Mouse (Mus musculus): Measurements from ENCODE around the gene Sparc. TPM values are rescaled to one million over a fixed set of nuclear protein-coding genes. Genes with fewer than 3 reads are reported as not detected.
A peak's percentile ranks its signal among the peaks of the same experiment; 100 is the strongest.

Sparc gene
- polyA plus RNA-seq, 2 experiments, result 1,741 to 2,257 TPM

- under 1% methylated on average over 33 of the region's 36 CpGs for WGBS
- DNase-seq (ENCODE audit: low spot score) (peak; percentile 95), ATAC-seq (ENCODE audit: low FRiP score, low read depth) (peak; percentile 97)
- H3K9ac ChIP-seq (ENCODE audit: low read depth, low read length, severe bottlenecking), result peak within 1 kb of the TSS; percentile 65
- peak within 1 kb of the TSS; percentile 34 for H3K27ac ChIP-seq (replicated peaks; ENCODE audit: low read depth, low read length)
- H3K27me3 ChIP-seq (ENCODE audit: control insufficient read depth, insufficient read depth, low read length), result no peaks in the 10 kb centered on the region
- peaks cover 15% of the 10 kb centered on the region for H3K4me1 ChIP-seq (ENCODE audit: control insufficient read depth, insufficient read depth, low read length)
- H3K4me3 ChIP-seq (replicated peaks; ENCODE audit: low read length), result peak within 1 kb of the TSS; percentile 82
- H3K4me2 ChIP-seq (replicated peaks; ENCODE audit: low read depth, low read length, severe bottlenecking), result peak within 1 kb of the TSS; percentile 94
- TF ChIP-seq POLR2A (IDR thresholded peaks at IDR 0.05; ENCODE audit: borderline replicate concordance, extremely low read depth, insufficient read depth, insufficient read length), result 0 out of 2 replicates have a peak, but pooled peaks have one; percentile 40
- H3K36me3 ChIP-seq (ENCODE audit: control insufficient read depth, insufficient read depth, low read length), result no peaks in the 10 kb centered on the region
- H3K9me3 ChIP-seq (ENCODE audit: control insufficient read depth, low read length), result no peaks in the 10 kb centered on the region
These were observed 38.1 kb upstream of the Sparc start, which contains the start of gene Atox1 for GRCm38 (mm10) chr11:55461019-55461645. TSS of gene Atox1 (minus strand) at chr11:55461239.

- no peak for TF ChIP-seq POLR2A (IDR thresholded peaks at IDR 0.05; ENCODE audit: borderline replicate concordance, extremely low read depth, insufficient read depth, insufficient read length)
- H3K4me3 ChIP-seq (replicated peaks; ENCODE audit: low read length), result peak overlapping the region; percentile 82
- H3K27me3 ChIP-seq (ENCODE audit: control insufficient read depth, insufficient read depth, low read length), result no peaks in the 10 kb centered on the region
- H3K4me1 ChIP-seq (ENCODE audit: control insufficient read depth, insufficient read depth, low read length), result peaks cover 15% of the 10 kb centered on the region
- DNase-seq (ENCODE audit: low spot score) (no peak), ATAC-seq (ENCODE audit: low FRiP score, low read depth) (peak; percentile 24; the same call in 1 of the 2 replicates)
- H3K9me3 ChIP-seq (ENCODE audit: control insufficient read depth, low read length), result no peaks in the 10 kb centered on the region
- 0 out of 2 replicates have a peak overlapping the region, but pooled peaks have one; percentile 33 for H3K27ac ChIP-seq (replicated peaks; ENCODE audit: low read depth, low read length)
- H3K36me3 ChIP-seq (ENCODE audit: control insufficient read depth, insufficient read depth, low read length), result no peaks in the 10 kb centered on the region
- peak overlapping the region; percentile 94 for H3K4me2 ChIP-seq (replicated peaks; ENCODE audit: low read depth, low read length, severe bottlenecking)
- under 1% methylated on average over 17 of the region's 17 CpGs for WGBS
- peak overlapping the region; percentile 65 for H3K9ac ChIP-seq (ENCODE audit: low read depth, low read length, severe bottlenecking)
These were observed 37.6 kb upstream of the Sparc start for GRCm38 (mm10) chr11:55460559-55461018.

- no peaks in the 10 kb centered on the region for H3K27me3 ChIP-seq (ENCODE audit: control insufficient read depth, insufficient read depth, low read length)
- 0 out of 2 replicates have a peak, but pooled peaks cover under 1% of the 10 kb centered on the region for H3K36me3 ChIP-seq (ENCODE audit: control insufficient read depth, insufficient read depth, low read length)
- H3K4me1 ChIP-seq (ENCODE audit: control insufficient read depth, insufficient read depth, low read length), result peaks cover 15% of the 10 kb centered on the region
- H3K9me3 ChIP-seq (ENCODE audit: control insufficient read depth, low read length), result no peaks in the 10 kb centered on the region
- peak overlapping the region; percentile 94 for H3K4me2 ChIP-seq (replicated peaks; ENCODE audit: low read depth, low read length, severe bottlenecking)
- TF ChIP-seq POLR2A (IDR thresholded peaks at IDR 0.05; ENCODE audit: borderline replicate concordance, extremely low read depth, insufficient read depth, insufficient read length), result no peak
- ATAC-seq (ENCODE audit: low FRiP score, low read depth), result no peak
- 24% methylated on average over 3 of the region's 3 CpGs for WGBS
- peak; percentile 42 for DNase-seq (ENCODE audit: low spot score)
- H3K27ac ChIP-seq (replicated peaks; ENCODE audit: low read depth, low read length), result no peak overlapping the region
- peak overlapping the region; percentile 82 for H3K4me3 ChIP-seq (replicated peaks; ENCODE audit: low read length)
- H3K9ac ChIP-seq (ENCODE audit: low read depth, low read length, severe bottlenecking), result peak overlapping the region; percentile 65
These were observed 37.0 kb upstream of the Sparc start for GRCm38 (mm10) chr11:55459850-55460558.

- DNase-seq (ENCODE audit: low spot score), result no peak
- Histone ChIP-seq H3K4me1 (ENCODE audit: control insufficient read depth, insufficient read depth, low read length) (peaks cover 15% of the 10 kb centered on the region), H3K27ac (replicated peaks; ENCODE audit: low read depth, low read length) (no peak overlapping the region), H3K9ac (ENCODE audit: low read depth, low read length, severe bottlenecking) (no peak overlapping the region), H3K27me3 (ENCODE audit: control insufficient read depth, insufficient read depth, low read length) (no peaks in the 10 kb centered on the region), H3K4me2 (replicated peaks; ENCODE audit: low read depth, low read length, severe bottlenecking) (no peak overlapping the region), H3K4me3 (replicated peaks; ENCODE audit: low read length) (no peak overlapping the region), H3K36me3 (ENCODE audit: control insufficient read depth, insufficient read depth, low read length) (0 out of 2 replicates have a peak, but pooled peaks cover 14% of the 10 kb centered on the region), H3K9me3 (ENCODE audit: control insufficient read depth, low read length) (no peaks in the 10 kb centered on the region)
- no peak for TF ChIP-seq POLR2A (IDR thresholded peaks at IDR 0.05; ENCODE audit: borderline replicate concordance, extremely low read depth, insufficient read depth, insufficient read length)
- no peak for ATAC-seq (ENCODE audit: low FRiP score, low read depth)
- 50% methylated on average over 4 of the region's 4 CpGs for WGBS
These were observed 35.5 kb upstream of the Sparc start for GRCm38 (mm10) chr11:55458501-55458900.

GRCm38 (mm10) chr11:55455166-55455565 lies 32.2 kb upstream of the Sparc start:
- ATAC-seq (ENCODE audit: low FRiP score, low read depth), result no peak

More at GRCm38 (mm10) chr11:55455166-55455565, 32.2 kb upstream of the Sparc start:
- TF ChIP-seq POLR2A (IDR thresholded peaks at IDR 0.05; ENCODE audit: borderline replicate concordance, extremely low read depth, insufficient read depth, insufficient read length), result no peak
- H3K27me3 ChIP-seq (ENCODE audit: control insufficient read depth, insufficient read depth, low read length), result no peaks in the 10 kb centered on the region
- no peak overlapping the region for H3K9ac ChIP-seq (ENCODE audit: low read depth, low read length, severe bottlenecking)
- 70% methylated on average over 2 of the region's 2 CpGs for WGBS
- H3K4me3 ChIP-seq (replicated peaks; ENCODE audit: low read length), result no peak overlapping the region
- peaks cover 7% of the 10 kb centered on the region for H3K4me1 ChIP-seq (ENCODE audit: control insufficient read depth, insufficient read depth, low read length)
- H3K27ac ChIP-seq (replicated peaks; ENCODE audit: low read depth, low read length), result no peak overlapping the region
- H3K4me2 ChIP-seq (replicated peaks; ENCODE audit: low read depth, low read length, severe bottlenecking), result no peak overlapping the region
- DNase-seq (ENCODE audit: low spot score), result no peak
- peaks cover 36% of the 10 kb centered on the region for H3K36me3 ChIP-seq (ENCODE audit: control insufficient read depth, insufficient read depth, low read length)
- no peaks in the 10 kb centered on the region for H3K9me3 ChIP-seq (ENCODE audit: control insufficient read depth, low read length)
